Mouse (Mus musculus): ENCODE measurements at regions not wholly inside any gene's neighbourhood (a gene's known extent, or its start where the extent isn't known, plus 50 kb on each side); places are given as distances from the start of the nearest gene placed in this dataset.
A peak's percentile ranks its signal among the peaks of the same experiment; 100 is the strongest.

DNA sequence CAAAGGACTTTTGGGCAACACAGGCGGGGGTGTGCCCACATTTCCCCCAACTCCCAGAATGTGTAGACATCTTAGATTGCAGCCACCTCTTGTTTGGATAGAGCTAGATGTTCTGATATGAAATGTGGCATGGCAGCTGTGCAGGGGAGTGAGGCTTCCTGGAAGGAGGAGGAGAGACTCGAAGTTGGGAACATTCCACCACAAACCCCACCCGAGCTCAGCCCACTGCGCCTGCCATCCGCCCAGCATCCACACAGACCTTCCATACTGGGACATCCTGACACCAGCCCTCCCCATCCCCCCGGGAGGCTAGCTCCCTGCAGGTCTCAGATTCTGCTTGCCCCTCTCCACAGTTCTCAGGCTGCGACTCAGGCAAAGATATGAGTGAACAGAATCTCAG, 329.9 kb downstream of the Ptpru start:
- Histone ChIP-seq H3K27ac (replicated peaks) (no peak overlapping the region), H3K4me3 (no peak overlapping the region), H3K9me3 (no peaks in the 10 kb centered on the region), H3K4me1 (peaks cover 11% of the 10 kb centered on the region), H3K27me3 (replicated peaks; ENCODE audit: low read depth, poor library complexity, severe bottlenecking) (no peaks in the 10 kb centered on the region), H3K36me3 (replicated peaks) (no peaks in the 10 kb centered on the region)
- DNase-seq (ENCODE audit: low spot score), result no peak
- WGBS, result 78% methylated on average over 7 of the region's 7 CpGs

DNA sequence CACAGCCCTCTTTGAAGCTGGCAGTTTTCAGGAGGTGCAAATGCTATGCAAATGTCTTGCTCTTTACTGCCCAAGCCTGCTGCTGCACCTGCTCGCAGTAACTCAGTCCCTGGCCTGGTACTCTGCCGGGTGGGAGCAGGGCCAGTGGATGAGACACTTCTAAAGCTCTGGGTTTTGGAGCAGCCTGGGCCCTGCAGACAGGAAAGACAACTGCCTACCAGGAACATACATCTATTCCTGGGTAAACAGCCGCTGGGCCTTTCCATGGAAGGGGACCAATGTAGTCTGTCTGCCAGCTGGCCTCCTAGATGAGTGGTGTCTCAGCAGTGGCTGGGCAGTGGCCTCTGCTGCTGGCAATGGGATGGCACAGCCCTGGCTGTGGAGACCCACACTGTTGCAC, 326.5 kb downstream of the Ptpru start:
- no peak overlapping the region for H3K4me3 ChIP-seq
- no peaks in the 10 kb centered on the region for H3K9me3 ChIP-seq
- H3K4me1 ChIP-seq, result peaks cover 12% of the 10 kb centered on the region
- no peaks in the 10 kb centered on the region for H3K36me3 ChIP-seq (replicated peaks)
- WGBS, result 83% methylated on average over 3 of the region's 3 CpGs
- no peak for DNase-seq (ENCODE audit: low spot score)
- H3K27ac ChIP-seq (replicated peaks), result no peak overlapping the region
- no peaks in the 10 kb centered on the region for H3K27me3 ChIP-seq (replicated peaks; ENCODE audit: low read depth, poor library complexity, severe bottlenecking)

DNA sequence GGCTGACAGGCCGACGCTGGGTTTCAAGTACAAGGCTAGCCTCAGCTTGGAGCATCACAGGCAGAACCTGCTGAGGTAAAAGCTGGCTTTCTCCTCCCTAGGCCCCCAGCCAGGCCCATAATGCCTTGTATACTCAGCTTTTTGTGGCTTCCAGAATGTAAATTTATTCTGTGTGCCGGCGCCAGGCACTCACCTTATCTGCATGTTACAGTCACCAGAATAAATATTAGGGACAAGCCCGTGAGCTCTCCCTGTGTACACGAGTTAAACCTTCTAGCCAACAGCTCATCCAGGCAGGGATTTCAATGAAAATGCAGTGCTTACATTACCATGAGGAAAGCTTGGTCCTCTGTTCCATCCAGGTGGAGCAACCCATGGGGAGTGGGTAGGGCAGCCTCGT, 325.3 kb downstream of the Ptpru start:
- no peak for DNase-seq (ENCODE audit: low spot score)
- 82% methylated on average over 7 of the region's 7 CpGs for WGBS
- H3K36me3 ChIP-seq (replicated peaks), result no peaks in the 10 kb centered on the region
- H3K27me3 ChIP-seq (replicated peaks; ENCODE audit: low read depth, poor library complexity, severe bottlenecking), result no peaks in the 10 kb centered on the region
- no peaks in the 10 kb centered on the region for H3K9me3 ChIP-seq
- H3K4me1 ChIP-seq, result peaks cover 6% of the 10 kb centered on the region
- H3K27ac ChIP-seq (replicated peaks), result no peak overlapping the region
- H3K4me3 ChIP-seq, result no peak overlapping the region

DNA sequence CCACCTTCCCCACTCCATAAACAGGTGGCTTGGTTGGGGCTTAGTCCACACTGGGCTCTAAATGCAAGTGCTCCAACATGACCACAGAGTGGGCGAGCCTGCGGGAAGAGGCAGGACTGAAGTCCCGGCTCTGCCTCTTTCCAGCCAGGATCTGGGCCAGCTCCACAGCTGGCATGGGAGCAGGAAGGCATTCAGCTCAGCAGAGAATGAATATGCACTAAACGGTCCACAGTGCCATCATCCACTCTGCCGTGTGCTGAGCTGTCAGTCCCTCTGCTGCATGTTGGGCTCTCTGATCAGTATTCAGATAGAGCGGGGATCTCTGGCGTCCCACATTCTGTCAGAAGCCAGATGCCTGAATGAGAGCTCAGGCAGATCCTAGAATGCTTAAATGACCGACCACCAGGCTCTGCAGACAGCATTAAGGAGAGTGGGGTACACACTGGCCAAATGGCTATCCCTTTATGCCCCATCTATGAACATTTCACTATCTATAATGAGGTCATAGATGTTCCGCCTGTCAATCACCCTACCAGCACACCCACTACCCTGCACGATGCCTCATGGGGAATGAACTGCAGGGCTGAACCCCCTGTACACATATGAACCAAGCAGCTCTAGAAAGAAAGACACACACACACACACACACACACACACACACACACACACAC, 317.3 kb downstream of the Ptpru start:
- Histone ChIP-seq H3K27ac (replicated peaks) (no peak overlapping the region), H3K4me3 (no peak overlapping the region), H3K4me1 (peaks cover 1% of the 10 kb centered on the region; the same call in 1 of the 2 replicates), H3K9me3 (no peaks in the 10 kb centered on the region), H3K27me3 (replicated peaks; ENCODE audit: low read depth, poor library complexity, severe bottlenecking) (no peaks in the 10 kb centered on the region), H3K36me3 (replicated peaks) (no peaks in the 10 kb centered on the region)
- DNase-seq (ENCODE audit: low spot score), result no peak
- 79% methylated on average over 10 of the region's 10 CpGs for WGBS

DNA sequence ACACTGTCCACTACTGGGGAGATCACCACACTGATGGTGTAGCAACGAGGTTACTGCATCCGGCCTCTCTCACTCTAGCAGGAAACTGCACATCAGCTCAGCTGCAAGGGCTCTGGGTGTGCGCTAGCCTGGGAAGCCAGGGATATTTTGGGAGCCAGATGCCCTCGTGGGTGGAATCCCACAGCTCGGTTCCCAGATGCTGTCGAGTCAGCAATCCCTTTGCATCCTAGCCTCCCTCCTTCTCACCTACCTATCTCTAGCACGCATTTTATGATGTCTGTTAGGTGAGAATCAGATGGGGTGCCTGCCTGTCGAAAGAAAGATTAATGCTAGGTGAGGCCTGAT, 316.8 kb downstream of the Ptpru start:
- DNase-seq (ENCODE audit: low spot score), result no peak
- no peaks in the 10 kb centered on the region for H3K27me3 ChIP-seq (replicated peaks; ENCODE audit: low read depth, poor library complexity, severe bottlenecking)
- H3K9me3 ChIP-seq, result no peaks in the 10 kb centered on the region
- no peaks in the 10 kb centered on the region for H3K36me3 ChIP-seq (replicated peaks)
- no peaks in the 10 kb centered on the region for H3K4me1 ChIP-seq
- no peak overlapping the region for H3K4me3 ChIP-seq
- 81% methylated on average over 8 of the region's 8 CpGs for WGBS
- no peak overlapping the region for H3K27ac ChIP-seq (replicated peaks)

DNA sequence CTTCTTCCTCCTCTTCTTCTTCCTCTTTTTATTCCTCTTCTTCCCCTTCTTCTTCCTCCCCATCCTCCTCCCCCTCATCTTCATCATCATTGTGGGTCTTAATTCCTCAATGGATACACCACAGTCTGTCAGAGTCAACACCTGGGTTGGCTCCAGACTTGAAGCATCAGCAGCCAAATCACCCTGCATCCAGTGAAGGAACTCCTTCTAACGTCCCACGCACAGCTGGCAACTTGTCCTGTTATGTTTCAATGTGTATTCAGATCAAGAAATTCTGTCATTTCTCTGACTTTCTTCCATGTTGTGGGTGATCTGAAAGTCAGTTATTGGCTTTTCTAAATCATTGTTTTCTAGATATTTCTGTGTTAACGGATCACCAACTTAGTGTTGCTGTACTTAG, 312.9 kb downstream of the Ptpru start:
- Histone ChIP-seq H3K36me3 (replicated peaks) (no peaks in the 10 kb centered on the region), H3K27me3 (replicated peaks; ENCODE audit: low read depth, poor library complexity, severe bottlenecking) (no peaks in the 10 kb centered on the region), H3K4me3 (no peak overlapping the region), H3K4me1 (no peaks in the 10 kb centered on the region), H3K9me3 (no peaks in the 10 kb centered on the region), H3K27ac (replicated peaks) (no peak overlapping the region)
- DNase-seq (ENCODE audit: low spot score), result no peak
- WGBS, result 83% methylated on average over 3 of the region's 3 CpGs

DNA sequence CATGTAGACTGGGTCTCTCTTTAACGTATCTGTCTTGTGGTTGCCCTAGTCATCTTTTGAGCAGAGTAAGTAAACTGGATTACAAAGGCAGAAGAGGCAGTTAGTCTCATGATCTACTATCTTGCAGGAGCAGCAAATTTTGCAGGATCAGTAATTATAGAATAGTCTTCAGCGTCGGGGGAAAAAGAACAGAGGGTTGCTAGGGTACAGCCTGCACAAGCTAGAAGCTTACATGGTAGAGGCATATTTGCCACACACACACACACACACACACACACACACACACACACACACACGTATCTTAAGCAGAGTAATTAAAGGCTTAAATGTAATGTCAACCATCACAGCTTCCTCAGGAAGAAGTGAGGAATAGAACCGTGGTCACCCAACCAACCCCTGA, 307.6 kb downstream of the Ptpru start:
- DNase-seq (ENCODE audit: low spot score), result no peak
- H3K4me1 ChIP-seq, result no peaks in the 10 kb centered on the region
- H3K9me3 ChIP-seq, result no peaks in the 10 kb centered on the region
- H3K27me3 ChIP-seq (replicated peaks; ENCODE audit: low read depth, poor library complexity, severe bottlenecking), result no peaks in the 10 kb centered on the region
- H3K4me3 ChIP-seq, result no peak overlapping the region
- 70% methylated on average over 5 of the region's 5 CpGs for WGBS
- no peak overlapping the region for H3K27ac ChIP-seq (replicated peaks)
- no peaks in the 10 kb centered on the region for H3K36me3 ChIP-seq (replicated peaks)

DNA sequence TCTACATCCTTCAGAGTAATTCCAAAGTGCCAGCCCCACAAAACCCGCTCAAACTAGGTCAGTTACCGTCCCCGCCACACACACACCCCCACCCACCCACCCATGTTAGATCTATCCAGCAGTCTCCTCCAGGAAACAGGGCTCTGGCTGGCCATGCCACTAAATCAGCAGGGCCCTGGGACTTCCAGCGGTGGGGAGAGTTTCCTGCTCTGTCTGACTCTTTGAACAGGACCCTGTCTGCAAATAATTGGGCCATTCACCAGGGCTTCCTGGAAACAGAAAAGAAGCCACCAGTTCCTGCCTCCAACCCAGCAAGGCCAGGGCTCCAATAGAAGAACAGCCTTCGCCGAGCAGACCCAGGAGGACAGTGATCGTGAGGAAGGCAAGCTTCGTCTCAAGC, 307.1 kb downstream of the Ptpru start:
- no peaks in the 10 kb centered on the region for H3K36me3 ChIP-seq (replicated peaks)
- 76% methylated on average over 8 of the region's 8 CpGs for WGBS
- no peaks in the 10 kb centered on the region for H3K27me3 ChIP-seq (replicated peaks; ENCODE audit: low read depth, poor library complexity, severe bottlenecking)
- no peak for DNase-seq (ENCODE audit: low spot score)
- no peaks in the 10 kb centered on the region for H3K9me3 ChIP-seq
- no peak overlapping the region for H3K27ac ChIP-seq (replicated peaks)
- H3K4me3 ChIP-seq, result no peak overlapping the region
- 0 out of 2 replicates have a peak, but pooled peaks cover 3% of the 10 kb centered on the region for H3K4me1 ChIP-seq

DNA sequence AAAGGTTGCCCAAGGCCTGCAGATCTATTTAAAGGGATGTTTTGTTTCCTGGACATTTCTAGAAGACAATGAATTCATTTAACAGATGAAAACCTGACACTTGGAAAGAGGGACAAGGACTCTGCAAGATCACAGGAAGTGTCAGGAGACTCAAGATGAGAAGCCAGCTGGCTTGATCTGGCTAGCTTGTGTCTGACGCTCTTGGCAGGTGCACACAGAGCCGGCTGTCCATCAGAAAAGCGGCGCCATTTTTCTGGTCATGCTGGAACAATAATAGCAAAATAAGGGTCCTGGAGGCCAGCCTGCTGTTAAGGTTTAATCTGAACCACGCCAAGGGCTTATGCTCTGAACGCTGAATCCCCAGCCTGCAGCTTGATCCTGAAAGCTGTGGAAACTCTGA, 303.3 kb downstream of the Ptpru start:
- WGBS, result 85% methylated on average over 6 of the region's 6 CpGs
- Histone ChIP-seq H3K27me3 (replicated peaks; ENCODE audit: low read depth, poor library complexity, severe bottlenecking) (no peaks in the 10 kb centered on the region), H3K27ac (replicated peaks) (no peak overlapping the region), H3K4me3 (no peak overlapping the region), H3K9me3 (no peaks in the 10 kb centered on the region), H3K4me1 (0 out of 2 replicates have a peak, but pooled peaks cover 8% of the 10 kb centered on the region), H3K36me3 (replicated peaks) (no peaks in the 10 kb centered on the region)
- no peak for DNase-seq (ENCODE audit: low spot score)

DNA sequence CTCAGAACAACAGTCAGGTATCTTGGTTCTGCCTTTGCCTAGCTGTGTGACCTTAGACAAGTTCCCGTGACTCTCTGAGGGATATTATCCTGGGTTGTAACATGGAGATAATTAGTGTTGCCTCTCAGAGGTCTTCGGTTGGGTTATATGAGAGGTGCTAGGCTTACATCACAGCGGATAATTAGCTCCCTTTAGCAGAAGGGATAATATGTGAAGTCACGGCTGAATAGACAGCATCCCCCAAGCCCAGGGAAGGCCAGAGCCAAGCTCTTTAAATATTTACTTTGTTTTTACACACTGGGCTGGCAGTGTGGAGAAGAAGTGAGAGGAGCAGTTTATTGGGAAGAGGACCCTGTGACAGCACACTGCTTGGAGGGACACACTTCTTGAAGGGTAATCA, 299.9 kb downstream of the Ptpru start:
- Histone ChIP-seq H3K4me3 (no peak overlapping the region), H3K27ac (replicated peaks) (no peak overlapping the region), H3K36me3 (replicated peaks) (no peaks in the 10 kb centered on the region), H3K9me3 (no peaks in the 10 kb centered on the region), H3K27me3 (replicated peaks; ENCODE audit: low read depth, poor library complexity, severe bottlenecking) (no peaks in the 10 kb centered on the region), H3K4me1 (0 out of 2 replicates have a peak, but pooled peaks cover 8% of the 10 kb centered on the region)
- 65% methylated on average over 4 of the region's 4 CpGs for WGBS
- DNase-seq (ENCODE audit: low spot score), result no peak

DNA sequence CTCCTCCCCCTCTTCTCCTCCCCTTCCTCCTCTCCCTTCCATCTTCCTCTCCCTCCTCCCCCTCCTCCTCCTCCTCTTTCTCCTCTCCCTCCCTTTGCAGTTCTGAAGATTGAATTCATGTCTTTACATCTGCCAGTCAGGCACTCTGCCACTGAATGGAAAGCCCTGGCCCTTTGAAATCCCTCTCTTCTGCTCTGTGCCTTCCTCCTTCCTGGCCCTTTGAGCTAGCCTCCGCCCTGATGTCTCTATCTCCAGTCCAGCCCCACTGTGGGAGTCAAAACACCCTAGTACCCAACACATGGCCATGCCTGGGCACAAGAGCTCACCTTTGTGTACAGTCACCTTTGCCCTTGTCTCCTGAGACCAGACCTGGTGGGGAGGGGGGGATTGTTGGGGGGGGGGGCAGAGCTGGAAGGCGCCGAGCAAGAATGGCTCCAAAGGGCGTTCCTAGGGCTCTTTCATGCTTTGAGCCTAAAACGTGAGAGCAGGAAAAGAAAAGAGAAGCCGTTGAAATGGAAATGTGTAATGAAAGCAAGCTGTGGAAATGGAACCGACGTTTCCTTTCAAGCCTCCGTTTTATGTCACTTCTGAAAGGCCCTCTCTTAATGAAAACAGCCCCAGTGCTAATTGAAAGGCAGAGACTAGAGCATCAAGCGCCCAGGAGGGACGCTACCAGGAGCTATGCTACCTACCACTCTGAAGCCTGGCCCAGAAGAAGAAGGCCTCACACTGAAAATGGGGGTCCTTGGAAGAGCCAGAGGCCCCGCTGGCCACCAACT, 291.5 kb downstream of the Ptpru start:
- H3K36me3 ChIP-seq (replicated peaks), result no peaks in the 10 kb centered on the region
- no peaks in the 10 kb centered on the region; the same call in 1 of the 2 replicates for H3K27me3 ChIP-seq (replicated peaks; ENCODE audit: low read depth, poor library complexity, severe bottlenecking)
- 0 out of 2 replicates have a peak overlapping the region, but pooled peaks have one; percentile 6 for H3K27ac ChIP-seq (replicated peaks)
- 60% methylated on average over 12 of the region's 12 CpGs for WGBS
- no peak overlapping the region for H3K4me3 ChIP-seq
- DNase-seq (ENCODE audit: low spot score), result no peak
- no peaks in the 10 kb centered on the region for H3K9me3 ChIP-seq
- H3K4me1 ChIP-seq, result peaks cover 23% of the 10 kb centered on the region

DNA sequence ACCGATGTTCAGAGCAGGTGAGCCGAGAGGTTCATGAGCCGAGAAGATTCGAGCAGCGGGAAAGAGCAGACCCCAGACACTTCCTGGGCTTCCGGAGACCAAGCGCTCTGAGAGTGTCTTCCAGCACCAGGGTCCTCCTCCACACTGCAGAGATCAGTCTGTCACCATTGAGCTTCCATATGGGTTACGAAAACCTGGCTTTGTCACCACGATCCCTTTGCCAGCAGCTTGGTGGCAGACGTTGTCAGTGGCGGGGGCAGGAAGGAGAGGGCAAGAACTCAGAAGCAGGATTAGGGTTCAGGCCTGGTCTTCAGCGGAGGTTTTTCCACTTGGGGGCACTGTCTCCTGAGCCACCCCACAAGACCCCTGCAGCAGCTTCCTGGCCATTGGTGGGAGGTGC, 288.5 kb downstream of the Ptpru start:
- Histone ChIP-seq H3K4me3 (no peak overlapping the region), H3K4me1 (peaks cover 24% of the 10 kb centered on the region), H3K9me3 (no peaks in the 10 kb centered on the region), H3K36me3 (replicated peaks) (no peaks in the 10 kb centered on the region), H3K27me3 (replicated peaks; ENCODE audit: low read depth, poor library complexity, severe bottlenecking) (no peaks in the 10 kb centered on the region; the same call in 1 of the 2 replicates), H3K27ac (replicated peaks) (no peak overlapping the region)
- DNase-seq (ENCODE audit: low spot score), result no peak
- WGBS, result 83% methylated on average over 12 of the region's 12 CpGs

DNA sequence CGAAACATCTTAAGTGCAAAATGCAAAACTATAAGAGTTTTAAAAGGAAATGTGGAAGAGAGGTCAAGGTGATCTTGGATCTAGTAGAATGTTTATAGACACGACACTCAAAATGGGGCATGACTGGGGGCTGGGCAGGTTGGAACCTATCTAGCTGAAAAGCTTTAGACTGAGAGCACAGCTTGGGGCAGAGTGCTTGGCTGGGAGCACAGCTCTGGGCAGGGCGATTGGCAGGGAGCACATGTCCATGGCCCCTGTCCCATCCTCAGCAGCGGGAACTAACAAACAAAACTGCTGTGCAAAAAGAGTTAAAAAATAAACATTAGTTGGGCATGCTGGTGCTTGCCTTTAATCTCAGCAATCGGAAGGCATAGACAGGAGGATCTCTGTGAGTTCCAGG, 279.6 kb downstream of the Ptpru start:
- no peaks in the 10 kb centered on the region for H3K36me3 ChIP-seq (replicated peaks)
- H3K9me3 ChIP-seq, result no peaks in the 10 kb centered on the region
- no peaks in the 10 kb centered on the region for H3K27me3 ChIP-seq (replicated peaks; ENCODE audit: low read depth, poor library complexity, severe bottlenecking)
- H3K4me1 ChIP-seq, result no peaks in the 10 kb centered on the region
- no peak for DNase-seq (ENCODE audit: low spot score)
- no peak overlapping the region for H3K27ac ChIP-seq (replicated peaks)
- H3K4me3 ChIP-seq, result no peak overlapping the region
- WGBS, result 86% methylated on average over 5 of the region's 5 CpGs
